Mouse (Mus musculus) midbrain, embryonic 14.5 days (tissue): ENCODE results near the gene Cnot6. TPM values are rescaled to one million over a fixed set of nuclear protein-coding genes. Genes with fewer than 3 reads are reported as not detected.

Source experiments
- ATAC-seq: fragments of 200-750 bp; cut with Nextera tagmentation; 2 replicates; pipeline ENCODE4 v1.8.0; 2017; ENCODE audit warnings: moderate number of reproducible peaks, moderate library complexity; ENCODE audit not compliant: low FRiP score, low TSS enrichment
- DNase-seq: peaks from one replicate; pipeline ENCODE4 v3.0.0-alpha.2; 2015
- H3K27ac ChIP-seq: fragments of 300-500 bp; sonication (generic); replicated peaks from 2 replicates; pipeline ENCODE4 v1.5.1; 2014; ENCODE audit warnings: mild to moderate bottlenecking, low read depth, low read length, moderate library complexity
- H3K27me3 ChIP-seq: fragments of 300-500 bp; sonication (generic); 2 replicates; pipeline ENCODE4 v1.6.1; 2014; ENCODE audit warnings: low read length, control low read depth, mixed read lengths; ENCODE audit not compliant: control insufficient read depth, insufficient read depth
- H3K36me3 ChIP-seq: fragments of 300-500 bp; sonication (generic); 2 replicates; pipeline ENCODE4 v1.6.1; 2014; ENCODE audit warnings: low read length, control low read depth; ENCODE audit not compliant: control insufficient read depth, insufficient read depth
- H3K4me1 ChIP-seq: fragments of 300-500 bp; sonication (generic); 2 replicates; pipeline ENCODE4 v1.6.1; 2014; ENCODE audit warnings: mild to moderate bottlenecking, antibody characterized with exemption, low read length, control low read depth; ENCODE audit not compliant: control insufficient read depth, insufficient read depth
- H3K4me2 ChIP-seq: fragments of 300-500 bp; sonication (generic); 2 replicates; pipeline ENCODE4 v1.6.1; 2014; ENCODE audit warnings: mild to moderate bottlenecking, low read length, moderate library complexity
- H3K4me3 ChIP-seq: fragments of 300-500 bp; sonication (generic); replicated peaks from 2 replicates; pipeline ENCODE4 v1.5.1; 2014; ENCODE audit warnings: low read depth, low read length
- H3K9ac ChIP-seq: fragments of 300-500 bp; sonication (generic); replicated peaks from 2 replicates; pipeline ENCODE4 v1.6.1; 2014; ENCODE audit warnings: mild to moderate bottlenecking, low read length, moderate library complexity
- H3K9me3 ChIP-seq: fragments of 300-500 bp; sonication (generic); 2 replicates; pipeline ENCODE4 v1.6.1; 2016; ENCODE audit warnings: low read length, control low read depth, mixed read lengths; ENCODE audit not compliant: control insufficient read depth
- WGBS: fragments of 180-500 bp; shearing (Covaris S2); extraction: QIAGEN DNeasy Blood & Tissue Kit; methylation state at CpG from one replicate; pipeline ENCODE4 v1.1.7; 2014; 5-methylcytosine and 5-hydroxymethylcytosine counted together
- polyA plus RNA-seq: library from polyadenylated mRNA; unstranded; fragments of >200 nt; fragmentation: Nextera tagmentation; extraction: Ambion mirVana; gene quantifications from 2 replicates; pipeline ENCODE4 v1.2.1, GENCODE M21; 2014

Cnot6 gene
- polyA plus RNA-seq, 1 experiment from 2014 or later, result 57.6 TPM

GRCm38 (mm10) chr11:49664262-49665140 lies 48.0 kb downstream of the Cnot6 start:
- H3K4me1 ChIP-seq, result no peaks in the 10 kb centered on the region
- DNase-seq (no peak), ATAC-seq (no peak)
- H3K27ac ChIP-seq, result no peak overlapping the region
- H3K4me2 ChIP-seq, result no peak overlapping the region
- 84% methylated on average over 12 of the region's 12 CpGs for WGBS
- no peaks in the 10 kb centered on the region for H3K9me3 ChIP-seq
- H3K27me3 ChIP-seq, result no peaks in the 10 kb centered on the region
- no peak overlapping the region for H3K4me3 ChIP-seq
- H3K36me3 ChIP-seq, result 0 out of 2 replicates have a peak, but pooled peaks cover 8% of the 10 kb centered on the region
- no peak overlapping the region for H3K9ac ChIP-seq

DNA sequence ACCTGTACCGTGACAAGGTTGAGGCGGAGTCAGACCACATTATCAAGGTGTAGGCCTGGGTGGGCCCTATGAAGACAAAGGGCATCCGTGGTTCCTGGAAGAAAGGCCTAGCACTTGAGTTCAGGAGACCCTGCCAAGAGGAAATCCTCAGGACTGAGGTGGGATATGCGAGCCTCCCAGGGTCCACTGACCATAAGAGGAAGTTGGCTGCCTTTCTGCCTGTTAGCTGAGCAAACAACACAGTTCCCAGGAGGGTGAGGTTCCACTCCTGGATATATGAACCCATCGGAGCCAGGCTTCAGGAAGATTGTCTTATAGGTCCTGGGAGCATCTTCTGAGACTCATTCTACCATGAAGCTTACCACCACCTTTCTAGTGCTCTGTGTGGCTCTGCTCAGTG lies 49.2 kb downstream of the Cnot6 start, which contains the start of gene Scgb3a1:
Gene Scgb3a1, plus strand, starts transcription at position 301 of the 400 bp plus-strand sequence.
- H3K36me3 ChIP-seq, result 0 out of 2 replicates have a peak, but pooled peaks cover under 1% of the 10 kb centered on the region
- ATAC-seq (no peak), DNase-seq (no peak)
- H3K4me1 ChIP-seq, result no peaks in the 10 kb centered on the region
- H3K4me2 ChIP-seq, result no peak within 1 kb of the TSS
- no peaks in the 10 kb centered on the region for H3K27me3 ChIP-seq
- H3K9me3 ChIP-seq, result no peaks in the 10 kb centered on the region
- no peak within 1 kb of the TSS for H3K27ac ChIP-seq
- WGBS, result 86% methylated on average over 5 of the region's 5 CpGs
- no peak within 1 kb of the TSS for H3K4me3 ChIP-seq
- H3K9ac ChIP-seq, result no peak within 1 kb of the TSS

- Histone ChIP-seq H3K9me3 (no peaks in the 10 kb centered on the region), H3K9ac (no peak overlapping the region), H3K36me3 (no peaks in the 10 kb centered on the region), H3K4me2 (no peak overlapping the region), H3K4me1 (no peaks in the 10 kb centered on the region), H3K27me3 (no peaks in the 10 kb centered on the region), H3K4me3 (no peak overlapping the region), H3K27ac (no peak overlapping the region)
- ATAC-seq (no peak), DNase-seq (no peak)
- WGBS, result 62% methylated on average over 15 of the region's 15 CpGs
Observed at GRCm38 (mm10) chr11:49662292-49662780, 50.2 kb downstream of the Cnot6 start.

- Histone ChIP-seq H3K4me2 (no peak overlapping the region), H3K4me3 (no peak overlapping the region), H3K4me1 (no peaks in the 10 kb centered on the region), H3K9me3 (no peaks in the 10 kb centered on the region), H3K27ac (no peak overlapping the region), H3K9ac (no peak overlapping the region), H3K27me3 (no peaks in the 10 kb centered on the region), H3K36me3 (no peaks in the 10 kb centered on the region)
- WGBS, result 73% methylated on average over 7 of the region's 7 CpGs
- ATAC-seq (no peak), DNase-seq (no peak)
Observed at GRCm38 (mm10) chr11:49659470-49659799, 53.1 kb downstream of the Cnot6 start.

- Histone ChIP-seq H3K4me2 (no peak overlapping the region), H3K27me3 (no peaks in the 10 kb centered on the region), H3K4me1 (no peaks in the 10 kb centered on the region), H3K9me3 (no peaks in the 10 kb centered on the region), H3K36me3 (no peaks in the 10 kb centered on the region), H3K9ac (no peak overlapping the region), H3K27ac (no peak overlapping the region), H3K4me3 (no peak overlapping the region)
- DNase-seq (no peak), ATAC-seq (no peak)
- WGBS, result 72% methylated on average over 10 of the region's 10 CpGs
Observed at GRCm38 (mm10) chr11:49658791-49659469, 53.6 kb downstream of the Cnot6 start.

- no peaks in the 10 kb centered on the region for H3K9me3 ChIP-seq
- H3K9ac ChIP-seq, result no peak overlapping the region
- H3K27me3 ChIP-seq, result no peaks in the 10 kb centered on the region
- H3K4me3 ChIP-seq, result no peak overlapping the region
- 0 out of 2 replicates have a peak, but pooled peaks cover under 1% of the 10 kb centered on the region for H3K4me1 ChIP-seq
- DNase-seq (no peak), ATAC-seq (no peak)
- WGBS, result 84% methylated on average over 4 of the region's 4 CpGs
- no peak overlapping the region for H3K4me2 ChIP-seq
- H3K27ac ChIP-seq, result no peak overlapping the region
- no peaks in the 10 kb centered on the region for H3K36me3 ChIP-seq
Observed at GRCm38 (mm10) chr11:49658065-49658464, 54.5 kb downstream of the Cnot6 start.

- Histone ChIP-seq H3K27me3 (no peaks in the 10 kb centered on the region), H3K9ac (no peak overlapping the region)
Observed at GRCm38 (mm10) chr11:49655501-49655900, 57.0 kb downstream of the Cnot6 start.

DNA sequence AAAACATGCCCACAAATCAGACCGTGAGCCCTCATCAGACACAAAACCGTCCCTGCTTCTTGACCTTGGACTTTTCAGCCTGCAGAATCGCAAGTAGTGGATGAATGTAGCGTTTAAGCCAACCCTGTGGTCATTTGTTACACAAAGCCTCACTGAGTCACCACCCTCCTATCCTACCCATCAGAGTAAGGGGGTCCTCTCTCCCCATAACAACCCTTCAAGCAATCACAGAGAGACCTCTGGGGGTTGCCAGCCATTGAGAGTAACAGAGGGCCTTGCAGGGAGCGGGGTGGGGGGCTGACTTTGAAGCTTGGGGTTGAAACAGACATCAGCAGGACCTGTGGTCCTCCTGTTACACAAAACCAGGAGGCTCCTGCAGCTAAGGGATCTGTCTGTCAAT lies 57.9 kb downstream of the Cnot6 start:
- WGBS, result 89% methylated on average over 5 of the region's 5 CpGs

More at GRCm38 (mm10) chr11:49655501-49655900, 57.0 kb downstream of the Cnot6 start:
- H3K9me3 ChIP-seq, result no peaks in the 10 kb centered on the region
- DNase-seq (no peak), ATAC-seq (no peak)
- H3K27ac ChIP-seq, result no peak overlapping the region
- no peak overlapping the region for H3K4me2 ChIP-seq
- 0 out of 2 replicates have a peak, but pooled peaks cover 3% of the 10 kb centered on the region for H3K4me1 ChIP-seq
- no peaks in the 10 kb centered on the region for H3K36me3 ChIP-seq
- H3K4me3 ChIP-seq, result no peak overlapping the region

More for the DNA sequence above, 57.9 kb downstream of the Cnot6 start:
- no peak overlapping the region for H3K4me3 ChIP-seq
- no peak for ATAC-seq
- no peak overlapping the region for H3K9ac ChIP-seq
- H3K36me3 ChIP-seq, result no peaks in the 10 kb centered on the region
- H3K27me3 ChIP-seq, result no peaks in the 10 kb centered on the region
- 0 out of 2 replicates have a peak, but pooled peaks cover 3% of the 10 kb centered on the region for H3K4me1 ChIP-seq
- H3K27ac ChIP-seq, result no peak overlapping the region
- DNase-seq, result no peak
- no peak overlapping the region for H3K4me2 ChIP-seq
- no peaks in the 10 kb centered on the region for H3K9me3 ChIP-seq
